ENCODE assay signal across 10 mouse cellular contexts in genomic region chr17:71300338-71300737, GRCm38 (mm10). TPM values are rescaled to one million over a fixed set of nuclear protein-coding genes. Genes with fewer than 3 reads are reported as not detected.
DNase-seq lines count a peak whose midpoint lies in the region; ATAC-seq and TF ChIP-seq lines count a peak whose summit lies in the region.
"Had no signal": no experiment of that assay in that cellular context is flagged by ENCODE, and none has a peak within 500 bp of the region (broad histone marks: within the 10 kb centered on the region; RNA-seq: fewer than 3 reads in every experiment).

No protein-coding gene starts in this region.

- no peaks in the 10 kb centered on the region for H3K9me3 ChIP-seq in heart, embryonic 12.5 days (replicated peaks)
- no peaks in the 10 kb centered on the region for H3K9me3 ChIP-seq in midbrain, embryonic 16.5 days (replicated peaks; ENCODE audit: control insufficient read depth, low read length, poor library complexity, severe bottlenecking)
- H3K9me3 ChIP-seq in kidney, embryonic 16.5 days (ENCODE audit: low read length), result peaks cover 3% of the 10 kb centered on the region; the same call in 1 of the 2 replicates
- no peaks in the 10 kb centered on the region for H3K9me3 ChIP-seq in stomach, postnatal 0 days (ENCODE audit: control insufficient read depth, low read length)
- H3K9me3 ChIP-seq: limb, embryonic 12.5 days had no signal

- ATAC-seq in heart, embryonic 12.5 days (ENCODE audit: insufficient number of reproducible peaks, low FRiP score), result no peak
- ATAC-seq in midbrain, embryonic 16.5 days, result no peak
- ATAC-seq in kidney, embryonic 16.5 days (ENCODE audit: low FRiP score, low TSS enrichment), result no peak
- ATAC-seq in stomach, postnatal 0 days (ENCODE audit: low FRiP score, low TSS enrichment), result no peak

- H3K9ac ChIP-seq in heart, embryonic 12.5 days, result no peak overlapping the region
- H3K9ac ChIP-seq in midbrain, embryonic 16.5 days (ENCODE audit: low read depth, low read length), result no peak overlapping the region
- no peak overlapping the region for H3K9ac ChIP-seq in kidney, embryonic 16.5 days (replicated peaks; ENCODE audit: low read length)
- H3K9ac ChIP-seq in stomach, postnatal 0 days (ENCODE audit: low read length), result no peak overlapping the region
- H3K9ac ChIP-seq: limb, embryonic 12.5 days had no signal

- H3K36me3 ChIP-seq in heart, embryonic 12.5 days, result peaks cover 3% of the 10 kb centered on the region
- H3K36me3 ChIP-seq in midbrain, embryonic 16.5 days (ENCODE audit: control insufficient read depth, insufficient read depth, low read length), result no peaks in the 10 kb centered on the region
- H3K36me3 ChIP-seq in kidney, embryonic 16.5 days (ENCODE audit: insufficient read depth, low read length), result no peaks in the 10 kb centered on the region
- no peaks in the 10 kb centered on the region for H3K36me3 ChIP-seq in stomach, postnatal 0 days (ENCODE audit: control insufficient read depth, insufficient read depth, low read length)

- no peak overlapping the region for H3K4me3 ChIP-seq in heart, embryonic 12.5 days
- no peak overlapping the region for H3K4me3 ChIP-seq in midbrain, embryonic 16.5 days (ENCODE audit: low read depth, low read length)
- H3K4me3 ChIP-seq in kidney, embryonic 16.5 days (ENCODE audit: low read length), result no peak overlapping the region
- no peak overlapping the region for H3K4me3 ChIP-seq in stomach, postnatal 0 days (ENCODE audit: low read depth, low read length)
- H3K4me3 ChIP-seq: limb, embryonic 12.5 days had no signal

- H3K4me2 ChIP-seq in heart, embryonic 12.5 days, result no peak overlapping the region
- H3K4me2 ChIP-seq in midbrain, embryonic 16.5 days (ENCODE audit: low read length), result no peak overlapping the region
- no peak overlapping the region for H3K4me2 ChIP-seq in kidney, embryonic 16.5 days (replicated peaks; ENCODE audit: low read depth, low read length)
- no peak overlapping the region for H3K4me2 ChIP-seq in stomach, postnatal 0 days (replicated peaks; ENCODE audit: low read depth)
- H3K4me2 ChIP-seq: limb, embryonic 12.5 days had no signal

- H3K27ac ChIP-seq in heart, embryonic 12.5 days (ENCODE audit: poor library complexity, severe bottlenecking), result peak overlapping the region; percentile 61; the same call in 1 of the 2 replicates
- H3K27ac ChIP-seq in midbrain, embryonic 16.5 days (ENCODE audit: low read length), result no peak overlapping the region
- H3K27ac ChIP-seq in kidney, embryonic 16.5 days (ENCODE audit: low read length), result no peak overlapping the region
- H3K27ac ChIP-seq in stomach, postnatal 0 days (replicated peaks), result no peak overlapping the region
- H3K27ac ChIP-seq: limb, embryonic 12.5 days had no signal

- H3K27me3 ChIP-seq in heart, embryonic 12.5 days (replicated peaks), result no peaks in the 10 kb centered on the region
- H3K27me3 ChIP-seq in midbrain, embryonic 16.5 days (ENCODE audit: control insufficient read depth, insufficient read depth, low read depth, low read length), result no peaks in the 10 kb centered on the region
- no peaks in the 10 kb centered on the region for H3K27me3 ChIP-seq in kidney, embryonic 16.5 days (ENCODE audit: insufficient read depth, low read length)
- no peaks in the 10 kb centered on the region for H3K27me3 ChIP-seq in stomach, postnatal 0 days (ENCODE audit: control insufficient read depth, insufficient read depth, low read length)
- H3K27me3 ChIP-seq: limb, embryonic 12.5 days had no signal

- peaks cover 20% of the 10 kb centered on the region for H3K4me1 ChIP-seq in heart, embryonic 12.5 days (replicated peaks)
- H3K4me1 ChIP-seq in midbrain, embryonic 16.5 days (ENCODE audit: control insufficient read depth, insufficient read depth, low read length), result no peaks in the 10 kb centered on the region
- H3K4me1 ChIP-seq in kidney, embryonic 16.5 days (ENCODE audit: insufficient read depth, low read length), result no peaks in the 10 kb centered on the region
- H3K4me1 ChIP-seq in stomach, postnatal 0 days (replicated peaks; ENCODE audit: control insufficient read depth, insufficient read depth), result no peaks in the 10 kb centered on the region
- H3K4me1 ChIP-seq: limb, embryonic 12.5 days had no signal

- no peak for TF ChIP-seq EP300 in stomach, postnatal 0 days (optimal IDR thresholded peaks at IDR 0.05)

- no peak for TF ChIP-seq CTCF in stomach, postnatal 0 days (IDR thresholded peaks at IDR 0.05; ENCODE audit: low read depth)

- 75% methylated on average over 2 of the region's 2 CpGs for WGBS in heart, embryonic 12.5 days
- 95% methylated on average over 2 of the region's 2 CpGs for WGBS in midbrain, embryonic 16.5 days
- WGBS in kidney, embryonic 16.5 days, result 81% methylated on average over 2 of the region's 2 CpGs
- WGBS in stomach, postnatal 0 days, result 67% methylated on average over 2 of the region's 2 CpGs

- DNase-seq in gastrocnemius, adult 18-20 months (ENCODE audit: low spot score), result peak; percentile 76
- DNase-seq in gastrocnemius, postnatal 4 days (ENCODE audit: low spot score in 2 of 2), result no peak
- DNase-seq in adipocyte (ENCODE audit: low spot score), result peak; percentile 70
- DNase-seq in lung, postnatal 36 days, result peak; percentile 86
- DNase-seq in stomach, postnatal 0 days (ENCODE audit: low spot score), result no peak
- DNase-seq: kidney, adult 18-20 months had no signal

RNA-seq across cellular contexts. Expression of gene Emilin2, which starts 11.4 kb away (rescaled TPM):
- 1 to 10 TPM; 4.4 to 5.0 TPM for total RNA-seq in gastrocnemius, adult 18-20 months (2021)
- total RNA-seq in gastrocnemius, postnatal 4 days (2021), result 10 to 100 TPM; 72.4 to 82.1 TPM
- 97.0 and 99.7 TPM in 2 replicates for polyA plus RNA-seq in heart, embryonic 12.5 days (2016; fragmentation: Nextera tagmentation; extraction: Ambion mirVana)
- polyA plus RNA-seq in midbrain, embryonic 16.5 days (2015; fragmentation: Nextera tagmentation; extraction: Ambion mirVana), result 1.0 and 1.4 TPM in 2 replicates
- 2.7 and 2.8 TPM in 2 replicates for polyA plus RNA-seq in kidney, embryonic 16.5 days (2015; fragmentation: Nextera tagmentation; extraction: Ambion mirVana)
- polyA plus RNA-seq in stomach, postnatal 0 days (2015; fragmentation: Nextera tagmentation; extraction: Ambion mirVana), result 1.4 TPM in 2 replicates

Comparison
In these comparisons a context has a peak if more than half of its experiments do, and no peak if none do; other contexts are left out.
1. DNase-seq: peak in gastrocnemius, adult 18-20 months (single experiment), adipocyte (single experiment) and lung, postnatal 36 days (single experiment); none in gastrocnemius, postnatal 4 days (0 of 2) and stomach, postnatal 0 days (single experiment).
2. RNA of gene Emilin2, which starts 11.4 kb away (polyA plus RNA-seq): 97.0 to 99.7 TPM in heart, embryonic 12.5 days; 2.7 to 2.8 TPM in kidney, embryonic 16.5 days, 1.4 TPM in stomach, postnatal 0 days and 1.0 to 1.4 TPM in midbrain, embryonic 16.5 days; every median in the first group is over 10 times any median in the second.